Mouse (Mus musculus) stomach, embryonic 16.5 days (tissue): ENCODE data around the gene Tmem9. TPM values are rescaled to one million over a fixed set of nuclear protein-coding genes. Genes with fewer than 3 reads are reported as not detected.

ENCODE experiments used
- ATAC-seq: fragments of 200-750 bp; cut with Nextera tagmentation; 2 replicates; pipeline ENCODE4 v1.8.0; 2017; ENCODE audit warnings: moderate number of reproducible peaks, moderate TSS enrichment; ENCODE audit not compliant: insufficient read depth, low FRiP score
- H3K27ac ChIP-seq: fragments of 300-500 bp; sonication (generic); 2 replicates; pipeline ENCODE4 v1.5.1; 2014; ENCODE audit warnings: low read length
- H3K27me3 ChIP-seq: fragments of 300-500 bp; sonication (generic); 2 replicates; pipeline ENCODE4 v1.6.1; 2014; ENCODE audit warnings: low read length, control low read depth, mixed read lengths; ENCODE audit not compliant: control insufficient read depth, insufficient read depth
- H3K36me3 ChIP-seq: fragments of 300-500 bp; sonication (generic); 2 replicates; pipeline ENCODE4 v1.6.1; 2014; ENCODE audit warnings: low read length; ENCODE audit not compliant: control insufficient read depth, insufficient read depth
- H3K4me1 ChIP-seq: fragments of 300-500 bp; sonication (generic); 2 replicates; pipeline ENCODE4 v1.6.1; 2014; ENCODE audit warnings: low read length, control low read depth, mixed read lengths; ENCODE audit not compliant: control insufficient read depth, insufficient read depth
- H3K4me2 ChIP-seq: fragments of 300-500 bp; sonication (generic); 2 replicates; pipeline ENCODE4 v1.6.1; 2014; ENCODE audit warnings: low read depth, low read length, mixed read lengths
- H3K4me3 ChIP-seq: fragments of 300-500 bp; sonication (generic); replicated peaks from 2 replicates; pipeline ENCODE4 v1.5.1; 2014; ENCODE audit warnings: mild to moderate bottlenecking, low read length
- H3K9ac ChIP-seq: fragments of 300-500 bp; sonication (generic); 2 replicates; pipeline ENCODE4 v1.6.1; 2014; ENCODE audit warnings: low read length
- H3K9me3 ChIP-seq: fragments of 300-500 bp; sonication (generic); replicated peaks from 2 replicates; pipeline ENCODE4 v1.6.1; 2016; ENCODE audit warnings: low read length, control low read depth; ENCODE audit not compliant: control insufficient read depth
- WGBS: fragments of 180-500 bp; shearing (Covaris S2); extraction: QIAGEN DNeasy Blood & Tissue Kit; methylation state at CpG from one replicate; pipeline ENCODE4 v1.1.7; 2014; 5-methylcytosine and 5-hydroxymethylcytosine counted together
- polyA plus RNA-seq: library from polyadenylated mRNA; unstranded; fragments of >200 nt; fragmentation: Nextera tagmentation; extraction: Ambion mirVana; gene quantifications from 2 replicates; pipeline ENCODE4 v1.2.1, GENCODE M21; 2015

Tmem9 gene
- polyA plus RNA-seq, 1 experiment from 2014 or later, result 157 TPM

DNA sequence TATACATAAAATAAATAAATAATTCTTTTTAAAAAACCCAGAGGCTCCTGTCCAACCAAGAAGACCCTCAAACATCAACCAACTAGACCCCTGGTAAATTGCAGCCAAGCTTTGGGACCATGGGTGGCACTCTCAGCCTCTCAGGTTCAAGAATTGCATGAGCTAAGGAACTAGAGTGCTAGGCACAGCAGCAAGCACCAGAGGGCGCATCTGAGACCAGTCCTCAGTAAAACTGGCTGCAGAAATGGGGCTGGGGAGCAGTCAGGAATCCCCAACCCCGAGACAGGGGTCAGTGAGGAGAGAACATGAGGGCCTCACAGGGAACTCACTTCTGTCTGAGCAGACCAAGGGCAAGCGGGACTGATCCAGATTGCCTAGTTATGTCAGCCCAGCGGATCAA, 37.8 kb downstream of the Tmem9 start:
- Histone ChIP-seq H3K27ac (no peak overlapping the region), H3K4me1 (peaks cover 9% of the 10 kb centered on the region), H3K36me3 (no peaks in the 10 kb centered on the region), H3K4me2 (no peak overlapping the region), H3K9ac (no peak overlapping the region), H3K27me3 (peaks cover 14% of the 10 kb centered on the region), H3K4me3 (no peak overlapping the region), H3K9me3 (no peaks in the 10 kb centered on the region)
- WGBS, result 15% methylated on average over 4 of the region's 4 CpGs
- no peak for ATAC-seq

DNA sequence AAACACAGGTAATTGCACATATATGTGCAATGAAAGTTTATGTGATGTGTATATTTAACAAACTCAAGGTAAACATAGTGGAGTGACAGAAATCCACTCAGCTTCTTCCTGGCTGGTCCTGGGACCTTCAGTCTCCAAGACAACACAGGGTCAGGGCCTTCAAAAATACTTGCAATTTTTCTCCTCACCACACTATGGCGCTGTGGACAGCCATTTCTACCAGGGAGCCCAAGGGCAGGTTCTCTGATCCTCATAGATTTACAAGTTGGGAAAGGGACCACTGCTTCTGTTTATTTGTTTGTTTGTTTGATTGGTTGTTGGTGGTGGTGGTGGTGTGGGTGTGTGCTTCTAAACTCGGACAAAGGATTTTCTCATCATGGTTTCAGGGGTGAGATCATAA, 39.5 kb downstream of the Tmem9 start:
- WGBS, result 10% methylated on average over 2 of the region's 2 CpGs
- H3K36me3 ChIP-seq, result no peaks in the 10 kb centered on the region
- peaks cover 7% of the 10 kb centered on the region for H3K4me1 ChIP-seq
- H3K4me2 ChIP-seq, result no peak overlapping the region
- ATAC-seq, result no peak
- no peak overlapping the region for H3K4me3 ChIP-seq
- no peak overlapping the region for H3K27ac ChIP-seq
- H3K27me3 ChIP-seq, result peaks cover 20% of the 10 kb centered on the region
- H3K9me3 ChIP-seq, result no peaks in the 10 kb centered on the region
- H3K9ac ChIP-seq, result no peak overlapping the region

DNA sequence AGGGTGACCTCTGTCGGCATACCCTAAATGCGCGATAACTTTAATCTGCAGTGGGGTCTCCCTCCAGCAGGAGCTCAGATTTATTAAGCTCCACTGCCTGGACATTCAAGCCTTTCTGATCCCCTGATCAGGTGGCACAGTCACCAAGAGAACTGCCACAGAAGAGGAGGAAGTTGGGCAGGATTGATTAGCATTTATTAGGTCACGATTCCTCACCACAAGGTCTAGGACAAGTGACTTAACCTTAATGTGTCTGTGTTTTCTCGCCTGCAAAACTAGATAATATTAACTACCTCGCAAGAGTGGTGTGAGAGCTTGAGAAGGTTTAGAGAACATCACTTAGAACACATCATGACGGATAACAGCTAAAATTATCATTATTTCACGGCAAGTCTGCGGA, 39.9 kb downstream of the Tmem9 start:
- Histone ChIP-seq H3K27ac (no peak overlapping the region), H3K4me3 (no peak overlapping the region), H3K27me3 (peaks cover 20% of the 10 kb centered on the region), H3K4me2 (no peak overlapping the region), H3K9ac (no peak overlapping the region), H3K9me3 (no peaks in the 10 kb centered on the region), H3K36me3 (no peaks in the 10 kb centered on the region), H3K4me1 (peaks cover 7% of the 10 kb centered on the region)
- no peak for ATAC-seq
- WGBS, result 66% methylated on average over 9 of the region's 9 CpGs

DNA sequence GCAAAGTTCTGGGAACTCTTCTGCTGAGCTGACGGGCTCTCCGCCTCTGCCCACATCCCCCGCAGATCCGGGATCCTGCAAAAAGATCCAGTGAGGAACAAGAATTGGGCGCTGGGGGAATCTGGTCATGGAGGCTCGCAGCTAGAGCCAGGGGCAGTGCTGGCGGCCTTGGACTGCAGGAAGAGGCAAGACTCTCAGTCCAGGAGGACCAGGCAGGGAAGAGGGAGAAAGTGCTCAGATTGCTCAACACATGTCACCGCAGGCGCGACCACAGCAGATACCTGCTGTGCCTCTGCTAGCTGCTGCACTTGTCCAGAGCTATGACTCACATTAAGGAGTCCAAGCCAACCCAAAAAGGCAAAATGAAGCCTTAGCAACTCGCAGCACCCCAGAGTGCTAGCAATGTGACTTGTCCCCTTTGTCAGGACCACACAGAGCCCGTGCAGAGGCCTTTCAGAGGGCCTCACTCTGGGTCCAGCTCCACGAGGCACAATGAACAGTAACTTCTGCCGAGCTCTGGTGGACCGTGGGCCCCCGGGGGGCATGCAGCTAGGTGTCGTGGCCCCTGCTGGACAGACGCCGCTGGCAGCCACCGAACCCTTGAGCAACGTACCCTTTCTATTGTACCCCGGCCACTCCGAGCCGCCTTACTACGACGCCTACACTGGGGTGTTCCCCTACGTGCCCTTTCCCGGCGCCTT, 42.5 kb downstream of the Tmem9 start, which contains the start of gene Ascl5:
Gene Ascl5 (plus strand): TSS at position 493 of the 701 bp plus-strand sequence.
- 24% methylated on average over 29 of the region's 29 CpGs for WGBS
- peak within 1 kb of the TSS; percentile 51 for H3K4me2 ChIP-seq
- H3K36me3 ChIP-seq, result no peaks in the 10 kb centered on the region
- peaks cover 20% of the 10 kb centered on the region for H3K27me3 ChIP-seq
- 0 out of 2 replicates have a peak, but pooled peaks have one; percentile 11 for ATAC-seq
- no peak within 1 kb of the TSS for H3K9ac ChIP-seq
- H3K4me1 ChIP-seq, result peaks cover 7% of the 10 kb centered on the region
- no peak within 1 kb of the TSS for H3K27ac ChIP-seq
- H3K4me3 ChIP-seq, result peak within 1 kb of the TSS; percentile 32
- no peaks in the 10 kb centered on the region for H3K9me3 ChIP-seq

DNA sequence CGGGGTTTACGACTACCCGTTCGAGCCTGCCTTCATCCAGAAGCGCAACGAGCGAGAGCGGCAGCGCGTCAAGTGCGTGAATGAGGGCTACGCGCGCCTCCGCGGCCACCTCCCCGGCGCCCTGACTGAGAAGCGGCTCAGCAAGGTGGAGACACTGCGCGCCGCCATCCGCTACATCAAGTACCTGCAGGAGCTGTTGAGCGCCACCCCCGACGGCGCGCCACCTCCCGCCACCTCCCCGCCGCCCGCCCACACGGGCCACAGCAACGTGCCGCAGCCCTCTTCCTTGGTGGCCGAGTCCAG, 43.0 kb downstream of the Tmem9 start:
- H3K4me1 ChIP-seq, result peaks cover 7% of the 10 kb centered on the region
- H3K9ac ChIP-seq, result no peak overlapping the region
- H3K4me3 ChIP-seq, result peak overlapping the region; percentile 32
- H3K4me2 ChIP-seq, result peak overlapping the region; percentile 51
- ATAC-seq, result peak; percentile 23; the same call in 1 of the 2 replicates
- H3K36me3 ChIP-seq, result no peaks in the 10 kb centered on the region
- WGBS, result 2% methylated on average over 36 of the region's 36 CpGs
- no peak overlapping the region for H3K27ac ChIP-seq
- H3K9me3 ChIP-seq, result no peaks in the 10 kb centered on the region
- H3K27me3 ChIP-seq, result peaks cover 20% of the 10 kb centered on the region

DNA sequence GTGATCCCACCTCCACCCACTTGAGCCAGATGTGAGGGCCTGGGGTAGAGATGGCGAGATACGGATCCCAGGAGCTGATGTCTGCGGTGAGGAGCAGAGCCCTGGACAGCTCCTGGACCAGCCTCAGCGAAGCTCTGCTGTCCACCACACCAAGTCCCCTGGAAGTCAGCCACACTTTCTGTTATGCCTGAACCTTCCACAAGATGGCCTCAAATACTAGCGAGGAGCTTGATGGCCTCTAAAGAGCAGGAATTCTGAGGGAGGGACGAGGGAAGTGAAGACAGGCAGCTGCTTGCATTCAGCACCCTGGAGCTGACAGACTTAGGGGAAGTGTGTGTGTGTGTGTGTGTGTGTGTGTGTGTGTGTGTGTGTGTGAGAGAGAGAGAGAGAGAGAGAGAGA, 43.5 kb downstream of the Tmem9 start:
- WGBS, result under 1% methylated on average over 6 of the region's 6 CpGs
- Histone ChIP-seq H3K36me3 (no peaks in the 10 kb centered on the region), H3K4me2 (peak overlapping the region; percentile 51), H3K27ac (no peak overlapping the region), H3K4me1 (peaks cover 7% of the 10 kb centered on the region), H3K4me3 (peak overlapping the region; percentile 32), H3K9ac (no peak overlapping the region), H3K27me3 (peaks cover 20% of the 10 kb centered on the region), H3K9me3 (no peaks in the 10 kb centered on the region)
- peak; percentile 83 for ATAC-seq

DNA sequence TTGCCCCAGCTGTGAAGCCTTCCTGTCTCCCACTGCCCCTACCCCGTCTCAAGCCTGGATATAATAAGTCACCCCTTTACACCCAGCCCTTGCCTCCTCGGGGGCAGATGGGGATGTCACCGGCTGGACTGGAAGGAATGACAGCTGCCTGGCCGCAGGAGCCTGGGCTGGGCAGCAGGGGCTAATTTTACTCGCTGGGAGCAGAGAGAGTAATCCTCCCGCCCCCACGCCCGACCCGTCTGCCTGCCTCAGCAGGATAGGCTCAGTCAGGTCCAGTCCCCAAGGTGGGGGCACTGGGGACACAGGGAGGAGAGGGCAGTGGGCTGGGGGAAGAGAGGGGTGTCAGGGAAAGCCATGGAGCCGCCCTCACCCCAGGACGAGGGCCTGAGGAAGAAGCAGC, 44.6 kb downstream of the Tmem9 start, which contains the start of gene Cacna1s:
Gene Cacna1s (plus strand): TSS at position 204 of the 400 bp plus-strand sequence.
- Histone ChIP-seq H3K36me3 (no peaks in the 10 kb centered on the region), H3K27ac (no peak within 1 kb of the TSS), H3K9ac (no peak within 1 kb of the TSS), H3K4me1 (peaks cover 7% of the 10 kb centered on the region), H3K4me3 (no peak within 1 kb of the TSS), H3K4me2 (no peak within 1 kb of the TSS), H3K27me3 (peaks cover 20% of the 10 kb centered on the region), H3K9me3 (no peaks in the 10 kb centered on the region)
- no peak for ATAC-seq
- WGBS, result 47% methylated on average over 11 of the region's 11 CpGs

DNA sequence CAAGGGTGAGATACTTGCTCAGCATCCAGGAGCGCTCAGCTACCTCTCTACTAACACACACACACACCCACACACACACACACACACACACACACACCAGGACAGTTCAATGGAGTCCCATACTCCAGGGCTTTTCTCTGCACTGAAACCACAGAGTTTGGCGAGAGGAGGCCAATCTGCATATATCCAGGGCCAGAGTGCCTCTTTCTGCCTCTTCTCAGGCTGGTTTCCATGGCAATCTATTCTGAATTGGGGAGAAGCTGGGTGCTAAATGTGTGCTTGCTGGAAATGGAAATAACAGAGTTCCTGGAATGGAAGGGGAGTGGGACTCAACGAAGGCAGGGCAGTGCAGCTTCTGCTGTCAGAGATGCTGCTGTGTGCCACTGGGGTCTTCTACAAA, 47.8 kb downstream of the Tmem9 start:
- Histone ChIP-seq H3K36me3 (no peaks in the 10 kb centered on the region), H3K4me3 (no peak overlapping the region), H3K4me2 (no peak overlapping the region), H3K9me3 (no peaks in the 10 kb centered on the region), H3K27ac (no peak overlapping the region), H3K27me3 (peaks cover 6% of the 10 kb centered on the region), H3K4me1 (peaks cover 5% of the 10 kb centered on the region), H3K9ac (no peak overlapping the region)
- ATAC-seq, result no peak
- 80% methylated on average over 3 of the region's 3 CpGs for WGBS

DNA sequence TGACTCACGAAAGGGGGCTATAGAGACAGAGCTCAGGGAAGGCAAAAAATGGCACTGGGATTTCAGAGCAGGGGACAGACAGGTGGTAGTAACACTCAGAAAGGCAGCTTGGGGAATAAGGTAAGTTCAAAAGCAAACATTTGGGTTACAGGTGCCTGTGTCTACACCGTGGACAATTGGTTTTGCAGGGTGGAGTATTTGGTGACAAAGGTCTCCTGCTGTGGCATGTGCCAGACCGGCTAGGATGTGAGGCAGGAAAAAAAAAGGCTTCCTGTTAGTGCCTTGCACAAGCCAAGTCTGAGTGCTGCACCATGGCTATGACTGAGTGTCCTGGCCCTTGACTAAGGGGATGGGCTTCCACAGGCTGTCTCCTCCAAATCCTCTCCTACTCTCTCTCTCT, 50.6 kb downstream of the Tmem9 start:
- H3K9ac ChIP-seq, result no peak overlapping the region
- no peaks in the 10 kb centered on the region for H3K27me3 ChIP-seq
- 50% methylated on average over 3 of the region's 3 CpGs for whole genome bisulfite sequencing
- H3K27ac ChIP-seq, result peak overlapping the region; percentile 21; the same call in 1 of the 2 replicates
- no peak overlapping the region for H3K4me3 ChIP-seq
- no peaks in the 10 kb centered on the region for H3K9me3 ChIP-seq
- ATAC-seq, result peak; percentile 72; the same call in 1 of the 2 replicates
- H3K4me1 ChIP-seq, result 0 out of 2 replicates have a peak, but pooled peaks cover 4% of the 10 kb centered on the region
- H3K4me2 ChIP-seq, result no peak overlapping the region
- no peaks in the 10 kb centered on the region for H3K36me3 ChIP-seq
